Mouse (Mus musculus): ENCODE measurements around the gene Gimap5. TPM values are rescaled to one million over a fixed set of nuclear protein-coding genes. Genes with fewer than 3 reads are reported as not detected.
A peak's percentile ranks its signal among the peaks of the same experiment; 100 is the strongest.

Gimap5 gene
- 5.6 and 5.7 TPM in 2 replicates for polyA plus RNA-seq (2015; fragmentation: Nextera tagmentation; extraction: Ambion mirVana)

DNA sequence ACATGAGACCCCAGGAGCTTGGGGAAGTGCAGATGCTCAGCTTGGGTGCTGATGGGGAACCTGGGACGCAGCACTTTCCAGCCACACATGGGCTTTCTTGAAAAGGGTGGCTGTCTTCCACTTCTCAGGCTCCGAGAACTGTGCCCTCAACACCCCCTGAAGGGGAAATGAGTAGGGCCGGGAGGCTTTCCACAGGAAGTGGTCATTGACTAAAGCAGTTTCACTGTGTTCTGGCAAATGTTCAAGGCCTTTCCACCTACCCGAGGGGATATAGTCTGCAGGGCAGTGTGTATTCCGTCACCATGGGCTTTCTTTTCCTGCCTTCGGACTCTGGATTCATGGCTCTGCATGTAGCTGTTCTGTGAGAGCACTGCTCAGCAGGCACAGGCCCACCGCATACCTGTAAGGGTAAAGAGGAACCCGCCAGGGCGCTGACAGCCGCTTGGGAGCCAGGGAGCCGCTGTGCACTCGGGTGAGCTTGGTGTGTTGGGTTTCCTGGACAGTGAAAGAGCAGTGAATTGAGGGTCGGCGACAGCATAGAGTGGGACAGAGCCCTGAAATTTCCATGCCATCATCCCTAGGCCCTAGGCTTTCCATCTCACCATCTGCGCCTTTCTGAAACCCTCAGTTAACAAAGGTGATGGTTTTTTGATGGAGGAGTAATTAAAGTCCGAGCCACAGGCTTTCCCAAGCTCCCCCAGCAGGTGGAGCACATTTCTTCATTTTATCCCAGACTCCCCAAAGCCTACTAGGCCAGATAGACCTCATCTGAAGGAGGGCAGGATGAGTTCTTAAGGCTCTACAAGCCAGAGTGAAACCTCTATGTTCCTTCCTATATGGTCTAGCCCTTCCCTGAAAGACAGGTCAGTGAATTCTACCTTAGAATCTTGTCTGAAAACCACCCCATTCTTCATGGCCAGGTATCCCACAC, at the start of gene Gimap5:
Gene Gimap5 (plus strand): TSS at position 239 of the 931 bp plus-strand sequence.
- H3K4me3 ChIP-seq = no peak within 1 kb of the TSS
- H3K9me3 ChIP-seq = no peaks in the 10 kb centered on the region
- no peaks in the 10 kb centered on the region for H3K36me3 ChIP-seq
- peaks cover 37% of the 10 kb centered on the region for H3K27me3 ChIP-seq
- 45% methylated on average over 16 of the region's 16 CpGs for WGBS
- peaks cover 8% of the 10 kb centered on the region for H3K4me1 ChIP-seq
- peak within 1 kb of the TSS; percentile 47; the same call in 1 of the 2 replicates for H3K27ac ChIP-seq
- no peak within 1 kb of the TSS for H3K4me2 ChIP-seq
- H3K9ac ChIP-seq = no peak within 1 kb of the TSS
- no peak for ATAC-seq (ENCODE audit: insufficient number of reproducible peaks, low FRiP score, low TSS enrichment, low read depth)

DNA sequence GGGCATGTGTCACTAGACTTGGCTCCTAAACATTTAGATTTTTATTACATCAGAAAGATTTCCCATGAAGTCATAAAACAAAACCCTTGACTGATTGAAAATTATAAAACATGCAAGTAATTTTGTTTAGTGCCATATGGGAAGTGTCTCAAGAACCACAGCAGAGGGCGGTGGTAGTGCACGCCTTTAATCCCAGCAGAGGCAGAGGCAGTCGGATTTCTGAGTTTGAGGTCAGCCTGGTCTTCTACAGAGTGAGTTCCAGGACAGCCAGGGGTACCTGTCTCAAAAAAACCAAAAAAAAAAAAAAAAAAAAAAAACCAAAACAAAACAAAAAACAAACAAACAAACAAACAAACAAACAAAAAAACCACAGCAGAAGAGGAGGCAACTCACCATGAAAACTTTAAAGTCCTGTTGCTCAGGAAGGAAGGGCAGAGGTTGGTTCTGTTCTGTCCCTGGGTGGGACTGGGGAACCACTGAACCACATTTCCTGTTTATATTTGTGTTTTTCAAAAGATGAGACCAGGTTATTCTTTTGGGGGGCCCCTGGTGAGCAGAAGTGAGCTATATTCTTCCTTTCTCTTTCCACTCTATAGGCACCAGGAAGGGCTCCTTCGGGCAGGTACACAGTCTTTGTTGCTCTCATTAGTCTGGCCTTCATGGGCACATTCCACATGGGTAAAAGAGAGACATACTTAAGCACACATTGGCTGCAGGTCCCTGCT, 49.0 kb upstream of the Gimap5 start:
- Histone ChIP-seq H3K9ac (no peak overlapping the region), H3K27ac (no peak overlapping the region), H3K4me2 (no peak overlapping the region), H3K36me3 (no peaks in the 10 kb centered on the region), H3K27me3 (no peaks in the 10 kb centered on the region), H3K4me1 (no peaks in the 10 kb centered on the region), H3K9me3 (no peaks in the 10 kb centered on the region), H3K4me3 (no peak overlapping the region)
- WGBS = 80% methylated on average over 4 of the region's 4 CpGs
- no peak for ATAC-seq (ENCODE audit: insufficient number of reproducible peaks, low FRiP score, low TSS enrichment, low read depth)

DNA sequence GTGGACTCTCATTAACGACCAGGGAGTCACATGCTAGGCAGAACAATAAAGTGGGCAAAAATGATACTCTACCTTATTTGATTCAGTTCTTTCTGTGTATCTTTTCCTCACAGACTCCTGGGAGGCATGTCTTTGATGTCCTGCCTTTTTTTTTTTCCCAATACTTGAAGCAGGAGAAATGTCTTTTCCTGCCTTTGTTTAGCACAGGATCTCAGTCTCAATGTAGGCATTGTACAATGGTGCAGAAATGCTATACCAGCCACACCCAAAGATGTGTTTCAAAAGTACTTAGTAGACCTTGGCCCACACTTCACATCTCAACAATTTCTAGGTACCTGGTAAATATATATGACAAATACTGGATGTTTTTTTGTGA, 48.5 kb upstream of the Gimap5 start:
- Histone ChIP-seq H3K9me3 (no peaks in the 10 kb centered on the region), H3K4me1 (no peaks in the 10 kb centered on the region), H3K4me2 (no peak overlapping the region), H3K27ac (no peak overlapping the region), H3K36me3 (no peaks in the 10 kb centered on the region), H3K9ac (no peak overlapping the region), H3K4me3 (no peak overlapping the region), H3K27me3 (no peaks in the 10 kb centered on the region)
- WGBS = 40% methylated on average over 1 of the region's 1 CpGs
- no peak for ATAC-seq (ENCODE audit: insufficient number of reproducible peaks, low FRiP score, low TSS enrichment, low read depth)

DNA sequence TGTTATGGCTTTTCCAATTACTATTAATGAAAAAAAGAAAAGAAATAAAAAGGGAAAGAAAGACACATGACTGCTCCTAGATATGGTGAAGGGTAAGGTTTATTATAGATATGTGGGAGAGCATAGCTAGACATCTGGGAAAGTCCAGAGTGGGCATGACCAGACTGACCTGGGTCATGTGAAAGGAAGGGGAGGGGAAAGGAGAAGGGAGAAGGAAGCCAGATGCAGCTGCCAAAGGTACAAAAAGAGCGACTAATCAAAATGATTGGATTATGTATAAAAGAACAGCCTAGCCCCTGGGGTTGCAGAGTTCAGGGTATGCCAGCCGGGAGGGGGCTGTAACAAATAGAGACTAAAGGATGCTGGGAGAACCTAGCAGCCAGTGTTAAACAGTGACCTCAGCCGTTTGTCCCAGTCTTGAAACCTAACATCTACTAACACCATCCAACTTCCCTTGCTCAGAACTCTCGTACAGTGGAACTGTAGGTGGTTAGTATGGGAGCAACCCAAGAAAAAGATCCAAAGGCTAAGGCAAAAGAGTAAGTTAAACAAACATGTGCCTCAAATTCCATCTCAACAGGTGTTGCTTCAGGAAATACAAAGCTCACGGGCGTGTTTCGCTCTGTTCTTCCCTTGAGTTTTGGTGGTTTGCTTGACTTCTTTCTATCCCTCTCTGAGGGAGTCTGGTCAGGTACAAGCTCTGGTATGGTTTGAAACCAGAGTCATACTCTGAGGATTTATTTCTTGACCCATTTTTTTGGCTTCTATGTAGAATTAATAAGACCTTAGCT, 47.7 kb upstream of the Gimap5 start:
- Histone ChIP-seq H3K4me1 (no peaks in the 10 kb centered on the region), H3K9me3 (no peaks in the 10 kb centered on the region), H3K27me3 (no peaks in the 10 kb centered on the region), H3K9ac (no peak overlapping the region), H3K4me2 (no peak overlapping the region), H3K36me3 (no peaks in the 10 kb centered on the region), H3K27ac (no peak overlapping the region), H3K4me3 (no peak overlapping the region)
- ATAC-seq (ENCODE audit: insufficient number of reproducible peaks, low FRiP score, low TSS enrichment, low read depth) = no peak
- 83% methylated on average over 7 of the region's 7 CpGs for WGBS

DNA sequence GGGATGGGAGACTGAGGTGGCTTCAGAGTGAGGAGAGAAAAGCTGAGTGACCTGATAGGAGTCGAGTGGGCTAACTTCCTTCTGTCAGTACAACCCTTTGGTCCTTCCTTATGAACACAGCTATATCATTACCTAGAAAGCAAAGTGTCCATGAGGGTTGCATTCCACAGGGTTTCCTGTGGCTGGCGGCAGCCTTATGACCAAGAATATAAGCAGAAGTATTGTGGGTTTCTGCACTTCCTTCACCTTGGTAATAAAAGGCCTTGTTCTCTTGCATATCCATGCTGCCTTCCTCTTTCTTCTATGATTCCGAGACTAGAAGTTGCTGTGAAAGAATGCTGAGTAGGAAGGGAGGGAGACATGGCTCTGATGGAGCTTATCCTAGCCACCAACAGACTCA, 47.1 kb upstream of the Gimap5 start:
- no peaks in the 10 kb centered on the region for H3K9me3 ChIP-seq

DNA sequence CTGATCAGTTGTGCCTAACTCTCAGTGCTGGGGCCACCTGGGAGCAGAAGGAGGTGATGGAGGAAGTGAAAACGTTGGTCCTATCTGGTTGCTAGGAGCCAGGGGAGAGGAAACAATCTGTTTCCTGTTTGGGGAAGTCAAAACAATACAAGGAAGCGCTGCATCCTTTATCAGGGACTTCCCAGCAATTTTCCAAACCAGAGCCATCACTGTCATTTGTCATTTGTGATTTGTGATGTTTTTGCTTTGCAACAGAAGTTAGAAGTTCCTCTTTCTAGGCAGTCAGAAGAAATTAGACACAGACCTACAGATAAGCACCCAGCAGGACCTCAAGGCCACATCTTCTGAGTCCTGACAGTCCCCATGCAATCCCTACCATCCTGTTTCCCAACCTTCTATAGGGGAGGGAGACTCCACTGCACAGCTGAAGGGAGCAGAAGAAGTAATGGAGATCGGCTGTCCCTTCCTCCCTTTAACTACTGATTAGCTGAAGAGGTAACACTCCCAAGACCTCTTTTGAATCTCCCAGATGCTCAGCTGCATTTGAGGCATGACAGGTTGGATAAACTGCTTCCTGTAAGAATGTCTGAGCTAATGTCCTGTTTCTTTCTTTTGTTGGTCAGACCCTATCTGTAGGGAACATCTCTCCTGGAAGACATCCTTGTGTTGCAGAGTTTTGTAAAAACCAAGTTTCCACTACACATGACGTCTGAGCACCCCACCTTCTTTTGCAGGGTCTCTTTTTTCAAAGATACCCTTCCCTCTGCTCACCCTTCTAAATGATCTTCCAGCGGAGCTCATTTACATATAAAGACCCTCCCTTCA, 45.5 kb upstream of the Gimap5 start:
- no peak overlapping the region for H3K27ac ChIP-seq
- ATAC-seq (ENCODE audit: insufficient number of reproducible peaks, low FRiP score, low TSS enrichment, low read depth) = no peak
- H3K9me3 ChIP-seq = no peaks in the 10 kb centered on the region

More for the DNA sequence above, 47.1 kb upstream of the Gimap5 start:
- no peak overlapping the region for H3K27ac ChIP-seq
- no peaks in the 10 kb centered on the region for H3K27me3 ChIP-seq
- no peaks in the 10 kb centered on the region for H3K4me1 ChIP-seq
- no peak for ATAC-seq (ENCODE audit: insufficient number of reproducible peaks, low FRiP score, low TSS enrichment, low read depth)
- WGBS = 74% methylated on average over 3 of the region's 3 CpGs
- H3K4me2 ChIP-seq = no peak overlapping the region
- H3K9ac ChIP-seq = no peak overlapping the region
- no peaks in the 10 kb centered on the region for H3K36me3 ChIP-seq
- H3K4me3 ChIP-seq = no peak overlapping the region

DNA sequence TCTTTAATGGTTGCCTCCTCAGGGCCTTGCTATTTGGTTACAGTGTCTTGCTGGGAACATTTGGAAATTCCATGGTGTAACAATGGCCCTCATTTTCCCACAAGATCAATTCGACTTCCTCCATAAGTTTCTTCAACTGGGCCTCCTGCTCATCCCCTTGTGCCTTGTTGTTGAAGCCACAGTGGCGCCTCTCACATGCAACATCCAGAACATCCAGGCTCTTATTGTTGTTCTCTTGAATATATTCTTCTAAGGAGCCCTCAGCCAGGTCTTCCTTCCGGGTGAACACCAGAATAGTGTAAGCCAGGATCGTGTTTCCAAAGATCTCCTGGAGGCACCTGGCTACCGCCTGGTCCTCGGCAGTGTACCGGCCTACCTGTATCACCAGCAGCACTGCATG, 43.9 kb upstream of the Gimap5 start:
- no peak for ATAC-seq (ENCODE audit: insufficient number of reproducible peaks, low FRiP score, low TSS enrichment, low read depth)
- H3K9me3 ChIP-seq = no peaks in the 10 kb centered on the region
- no peaks in the 10 kb centered on the region for H3K4me1 ChIP-seq
- no peak overlapping the region for H3K9ac ChIP-seq
- no peak overlapping the region for H3K4me3 ChIP-seq
- 85% methylated on average over 7 of the region's 7 CpGs for WGBS
- H3K36me3 ChIP-seq = no peaks in the 10 kb centered on the region
- H3K27me3 ChIP-seq = no peaks in the 10 kb centered on the region
- H3K4me2 ChIP-seq = no peak overlapping the region
- no peak overlapping the region for H3K27ac ChIP-seq

More for the DNA sequence above, 45.5 kb upstream of the Gimap5 start:
- no peak overlapping the region for H3K9ac ChIP-seq
- no peak overlapping the region for H3K4me3 ChIP-seq
- H3K4me2 ChIP-seq = no peak overlapping the region
- no peaks in the 10 kb centered on the region for H3K4me1 ChIP-seq
- no peaks in the 10 kb centered on the region for H3K36me3 ChIP-seq
- H3K27me3 ChIP-seq = no peaks in the 10 kb centered on the region
- WGBS = 55% methylated on average over 5 of the region's 5 CpGs

DNA sequence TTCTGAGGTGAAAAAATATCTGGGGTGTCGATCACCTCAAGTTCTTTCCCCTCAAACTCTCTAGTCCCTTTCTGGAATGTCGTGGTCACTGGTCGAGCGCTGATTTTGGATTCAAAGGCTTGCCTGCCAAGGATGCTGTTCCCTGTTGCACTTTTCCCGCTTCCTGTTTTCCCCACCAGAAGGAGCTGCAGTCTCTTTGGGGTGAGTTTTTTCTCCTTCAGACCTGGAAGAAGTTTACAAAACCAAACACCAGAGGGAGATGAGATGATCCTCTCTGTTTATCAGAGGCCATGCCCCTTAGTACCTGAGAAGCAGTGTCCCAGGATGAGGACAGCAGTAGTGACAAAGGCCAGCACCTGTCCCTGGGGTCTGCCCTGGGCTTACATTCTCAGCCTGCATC, 43.4 kb upstream of the Gimap5 start:
- ATAC-seq (ENCODE audit: insufficient number of reproducible peaks, low FRiP score, low TSS enrichment, low read depth) = no peak

DNA sequence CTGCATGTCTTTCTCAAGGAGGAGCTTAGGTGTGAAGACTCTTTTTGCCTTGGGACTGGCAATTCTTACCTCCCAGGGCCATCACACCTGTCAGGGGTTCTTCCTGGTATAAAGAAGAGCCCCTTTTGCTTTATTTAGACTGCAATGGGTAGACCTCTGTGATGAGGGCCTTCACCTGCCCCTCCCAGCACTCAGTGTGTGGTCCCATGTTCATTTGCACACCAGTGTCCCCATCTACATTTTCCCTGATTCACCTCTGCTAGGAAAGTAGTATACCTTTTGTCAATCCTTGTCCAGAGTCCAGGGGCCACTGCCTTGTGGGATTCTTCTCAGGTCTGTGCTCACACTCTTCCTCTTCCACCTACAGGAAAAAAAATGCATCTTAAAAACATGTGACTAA, 41.9 kb upstream of the Gimap5 start:
- H3K4me2 ChIP-seq = no peak overlapping the region
- no peak overlapping the region for H3K4me3 ChIP-seq
- no peak overlapping the region for H3K27ac ChIP-seq
- no peaks in the 10 kb centered on the region for H3K36me3 ChIP-seq
- no peaks in the 10 kb centered on the region for H3K9me3 ChIP-seq
- no peaks in the 10 kb centered on the region for H3K4me1 ChIP-seq
- no peak overlapping the region for H3K9ac ChIP-seq
- H3K27me3 ChIP-seq = no peaks in the 10 kb centered on the region
- no peak for ATAC-seq (ENCODE audit: insufficient number of reproducible peaks, low FRiP score, low TSS enrichment, low read depth)

More for the DNA sequence above, 43.4 kb upstream of the Gimap5 start:
- Histone ChIP-seq H3K27me3 (no peaks in the 10 kb centered on the region), H3K4me3 (no peak overlapping the region), H3K27ac (no peak overlapping the region), H3K36me3 (no peaks in the 10 kb centered on the region), H3K4me2 (no peak overlapping the region), H3K4me1 (no peaks in the 10 kb centered on the region), H3K9ac (no peak overlapping the region), H3K9me3 (no peaks in the 10 kb centered on the region)
- WGBS = 62% methylated on average over 5 of the region's 5 CpGs

DNA sequence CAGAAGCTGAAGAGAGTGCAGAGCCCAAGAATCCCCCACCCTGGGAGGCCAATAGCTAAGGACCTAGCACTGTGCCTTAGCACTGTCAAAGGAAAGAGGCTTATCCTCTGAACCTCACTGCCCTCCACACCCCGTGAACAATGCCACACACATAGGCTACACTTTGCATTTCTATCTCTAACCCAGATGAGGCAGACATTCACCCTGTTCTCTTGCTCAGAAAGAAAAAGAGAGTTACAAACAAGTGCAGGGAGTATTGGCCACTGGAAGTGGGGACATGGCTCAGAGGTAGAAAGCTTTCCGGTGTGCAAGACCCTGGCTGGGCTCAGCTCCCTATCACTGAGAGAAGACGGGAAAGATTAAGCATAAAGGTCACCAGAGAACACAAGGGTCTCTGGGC, 39.9 kb upstream of the Gimap5 start:
- Histone ChIP-seq H3K4me2 (no peak overlapping the region), H3K36me3 (no peaks in the 10 kb centered on the region), H3K27me3 (no peaks in the 10 kb centered on the region), H3K9me3 (no peaks in the 10 kb centered on the region), H3K4me1 (no peaks in the 10 kb centered on the region), H3K9ac (no peak overlapping the region), H3K27ac (no peak overlapping the region), H3K4me3 (no peak overlapping the region)
- ATAC-seq (ENCODE audit: insufficient number of reproducible peaks, low FRiP score, low TSS enrichment, low read depth) = no peak
- 62% methylated on average over 3 of the region's 3 CpGs for WGBS

DNA sequence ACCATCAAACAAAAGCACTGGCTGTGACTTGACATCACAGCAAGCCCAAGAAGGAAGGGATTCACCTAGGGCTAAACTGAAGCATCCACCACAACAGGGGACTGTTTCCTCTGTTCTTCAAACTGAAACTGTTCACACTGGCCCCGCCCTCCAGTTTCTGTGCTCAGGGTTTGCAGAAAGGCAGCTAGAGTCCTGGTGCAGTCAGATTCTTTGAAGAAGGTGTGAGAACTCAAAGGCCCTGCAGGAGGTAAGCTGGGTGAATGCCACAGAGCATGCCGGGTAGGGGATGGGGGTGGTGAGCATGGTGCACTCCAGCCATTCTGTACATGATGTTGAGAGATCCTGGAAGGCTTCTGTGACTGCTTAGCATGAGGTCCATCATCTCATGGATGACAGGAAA, 27.5 kb upstream of the Gimap5 start, which contains the start of the genes Gm28053 and Gimap7:
Gene Gm28053 (plus strand): TSS at position 153 of the 400 bp plus-strand sequence.
Gene Gimap7 (plus strand): TSS at position 167 of the 400 bp plus-strand sequence.
- no peaks in the 10 kb centered on the region for H3K4me1 ChIP-seq
- H3K4me3 ChIP-seq = no peak within 1 kb of the TSS
- no peak within 1 kb of the TSS for H3K4me2 ChIP-seq
- ATAC-seq (ENCODE audit: insufficient number of reproducible peaks, low FRiP score, low TSS enrichment, low read depth) = no peak
- H3K9me3 ChIP-seq = no peaks in the 10 kb centered on the region
- no peak within 1 kb of the TSS for H3K27ac ChIP-seq
- H3K9ac ChIP-seq = no peak within 1 kb of the TSS
- no peaks in the 10 kb centered on the region for H3K27me3 ChIP-seq
- H3K36me3 ChIP-seq = no peaks in the 10 kb centered on the region
- 48% methylated on average over 2 of the region's 2 CpGs for WGBS

Data from limb, embryonic 15.5 days (tissue).